Mouse (Mus musculus) kidney, adult 2 months (tissue): ENCODE measurements around the gene 2410002F23Rik.

Source experiments
- CTCF ChIP-seq: fragments of 200-500 bp; conservative IDR thresholded peaks from 2 replicates; pipeline ENCODE4 v1.5.1; 2011; ENCODE audit warnings: low read depth, mild to moderate bottlenecking, control low read depth, low read length, moderate library complexity, mixed read lengths; ENCODE audit not compliant: insufficient read depth, insufficient read length
- POLR2A ChIP-seq: fragments of 200-500 bp; IDR thresholded peaks from one replicate; pipeline ENCODE4 v1.6.1; 2011; ENCODE audit warnings: low read depth, low read length, control low read depth

DNA sequence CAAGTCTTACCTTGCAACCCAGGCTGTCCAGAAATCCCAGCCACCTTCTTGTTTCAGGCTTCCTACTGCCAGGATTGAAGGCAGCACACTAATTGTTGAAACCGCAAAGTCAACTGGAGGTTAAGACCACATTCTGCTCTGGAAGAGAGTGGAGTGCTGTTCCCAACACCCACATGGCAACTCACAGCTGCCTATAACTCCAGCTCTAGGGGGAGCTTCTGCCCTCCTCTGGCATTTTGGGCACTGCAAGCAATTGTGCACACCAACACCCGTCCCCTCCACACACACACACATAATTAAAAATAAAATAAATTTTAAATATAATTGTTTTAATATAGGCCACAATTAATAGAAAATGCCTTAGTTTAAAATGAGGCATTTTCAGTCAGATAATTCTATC lies 5.4 kb upstream of the 2410002F23Rik start:
- TF ChIP-seq CTCF (peak; percentile 44; the same call in 1 of the 2 replicates), POLR2A (no peak)
